Mouse (Mus musculus) right cerebral cortex, adult 2 months (tissue): ENCODE results near the gene Stambpl1.

Source experiments
- DNase-seq, 2 experiments: peaks; one replicate each; pipeline ENCODE4 v3.0.0; 2021 to 2022; ENCODE audit warnings: low spot score in 2 of 2

The Stambpl1 gene

DNA sequence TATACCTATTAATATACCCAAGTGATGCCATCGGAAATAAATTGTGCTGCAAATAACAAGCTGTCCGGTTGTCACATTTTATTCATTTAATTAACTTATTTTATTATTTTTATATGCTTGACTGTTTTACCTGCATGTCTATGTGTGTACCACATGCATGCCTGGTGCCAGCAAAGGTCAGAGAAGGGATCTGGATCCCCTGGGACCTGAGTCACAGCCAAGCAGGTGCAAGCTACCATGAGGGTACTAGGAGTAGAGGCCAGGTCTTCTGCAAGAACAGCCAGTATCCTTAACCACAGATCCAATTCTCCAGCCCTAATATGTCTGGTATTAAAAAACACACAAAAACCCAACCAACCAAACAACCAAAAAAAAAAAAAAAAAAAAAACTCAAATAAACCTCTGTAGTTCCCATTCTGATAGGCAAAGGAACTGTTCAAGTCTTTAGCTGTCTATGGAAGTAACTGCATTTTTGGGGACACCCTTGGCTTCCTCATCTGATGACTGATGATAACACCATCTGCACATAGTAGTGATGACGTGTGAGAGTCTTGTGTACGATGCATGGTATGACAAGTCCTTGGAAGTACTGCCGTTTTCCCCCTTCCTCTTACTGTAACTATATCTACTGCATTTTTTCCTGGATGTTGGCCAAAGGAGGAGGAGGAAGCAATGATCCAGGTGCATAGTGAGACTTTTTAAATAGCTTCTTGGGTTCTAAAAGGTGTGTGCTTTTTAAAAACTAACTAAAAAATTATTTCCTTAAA is 48.4 kb downstream of the Stambpl1 start:
- DNase-seq, result no peak

DNA sequence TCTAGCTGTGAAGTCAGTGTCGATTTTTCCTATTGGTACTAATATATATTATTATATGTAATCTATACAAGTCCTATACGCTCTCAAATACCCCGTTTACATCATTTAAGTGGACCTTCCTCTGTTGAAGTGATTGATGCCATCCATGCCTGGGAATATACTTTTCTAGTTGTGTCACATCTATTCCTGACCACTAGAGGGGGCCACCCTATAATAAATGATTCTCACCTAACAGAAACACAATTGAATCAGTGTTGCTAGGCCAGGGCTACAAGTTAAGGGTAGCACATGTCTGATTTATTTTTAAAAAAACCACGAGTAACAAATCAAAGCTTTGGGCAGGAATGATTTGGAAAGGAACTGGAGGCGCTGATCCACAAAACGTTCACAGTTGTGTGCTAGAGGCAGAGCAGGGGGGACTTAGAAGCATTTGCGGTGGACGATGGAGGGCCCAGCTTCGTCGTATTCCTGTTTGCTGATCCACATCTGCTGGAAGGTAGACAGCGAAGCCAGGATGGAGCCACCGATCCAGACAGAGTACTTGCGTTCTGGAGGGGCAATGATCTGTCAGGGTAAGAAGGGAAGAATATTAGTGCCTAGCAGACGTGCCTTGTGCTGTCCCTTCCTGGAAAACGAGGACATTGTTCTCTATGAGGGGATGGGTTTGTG is 49.4 kb downstream of the Stambpl1 start:
- DNase-seq, result no peak

DNA sequence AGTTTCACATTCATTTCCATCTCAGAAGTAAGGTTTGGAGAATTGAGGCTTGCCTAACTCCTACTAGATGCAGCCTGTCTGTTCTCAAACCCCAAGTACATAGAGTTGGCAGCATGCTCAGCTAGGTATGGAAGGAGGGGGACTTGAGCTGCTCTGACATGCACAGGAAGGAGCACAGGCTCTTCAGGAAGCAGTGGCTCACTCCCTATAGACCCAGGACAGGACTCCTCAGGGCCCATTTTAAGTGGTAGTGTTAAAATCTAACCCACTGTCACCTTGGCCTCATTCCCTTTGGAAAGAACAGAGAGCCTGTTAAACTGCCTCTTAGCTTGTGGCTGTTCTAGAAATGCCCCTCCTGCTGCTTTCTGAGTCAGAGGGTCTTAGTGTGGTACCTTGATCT is 50.9 kb downstream of the Stambpl1 start:
- no peak for DNase-seq

DNA sequence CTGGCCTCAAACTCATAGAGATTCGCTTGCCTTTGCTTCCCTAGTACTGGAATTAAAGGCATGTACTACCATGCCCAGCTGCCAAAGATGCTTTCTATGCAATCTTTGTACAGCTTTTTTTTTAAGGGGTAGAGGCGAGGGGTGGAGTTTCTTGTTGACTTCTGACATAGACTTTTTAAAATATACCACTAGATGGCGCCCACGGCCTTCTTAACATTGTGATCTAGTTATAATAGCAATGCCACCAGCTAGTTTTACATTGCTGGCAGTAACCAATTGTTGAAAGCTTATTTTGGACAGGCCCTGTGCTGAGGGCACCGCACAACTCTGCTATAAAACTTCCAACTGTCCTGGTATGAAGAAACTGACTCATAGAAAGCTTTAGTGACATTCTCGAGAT is 52.0 kb downstream of the Stambpl1 start:
- peak in 1 of 2 experiments; percentile 71 for DNase-seq

DNA sequence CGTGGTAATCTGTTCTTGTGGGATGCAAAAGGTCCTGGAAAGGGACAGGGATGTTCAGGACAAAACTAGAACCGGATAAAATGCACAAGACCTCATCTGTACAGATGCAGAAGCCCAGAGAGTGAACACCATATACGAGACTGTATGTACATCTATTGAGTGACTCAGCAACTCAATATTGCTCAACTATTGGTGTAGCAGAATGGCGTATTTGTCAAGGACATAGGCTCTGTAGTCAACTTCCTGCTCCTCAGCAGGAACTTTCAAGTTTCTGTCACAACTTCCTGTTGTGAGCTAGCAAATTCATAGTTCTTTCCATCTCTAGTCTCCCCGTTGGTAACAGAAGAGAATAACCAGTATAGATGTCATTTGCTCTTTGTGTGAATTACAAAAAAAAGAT is 56.5 kb downstream of the Stambpl1 start:
- DNase-seq, result no peak

DNA sequence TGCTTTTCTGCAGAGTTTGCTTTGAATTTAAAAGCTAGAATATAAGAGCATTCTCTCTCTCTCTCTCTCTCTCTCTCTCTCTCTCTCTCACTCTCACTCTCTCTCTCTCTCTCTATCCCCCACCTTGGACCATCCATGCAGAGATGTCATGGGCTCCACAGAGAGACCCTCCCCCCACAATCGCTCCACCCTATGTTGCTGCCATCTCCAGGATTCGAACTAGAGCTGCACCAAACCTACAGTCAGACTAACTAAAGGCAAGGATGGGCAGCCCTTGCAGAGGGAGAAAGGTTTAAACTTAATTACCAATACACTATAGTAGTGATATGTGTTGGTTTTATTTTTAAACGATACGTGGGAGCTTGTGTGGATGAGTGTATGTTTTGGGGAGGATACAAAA is 58.6 kb downstream of the Stambpl1 start:
- DNase-seq, result no peak

DNA sequence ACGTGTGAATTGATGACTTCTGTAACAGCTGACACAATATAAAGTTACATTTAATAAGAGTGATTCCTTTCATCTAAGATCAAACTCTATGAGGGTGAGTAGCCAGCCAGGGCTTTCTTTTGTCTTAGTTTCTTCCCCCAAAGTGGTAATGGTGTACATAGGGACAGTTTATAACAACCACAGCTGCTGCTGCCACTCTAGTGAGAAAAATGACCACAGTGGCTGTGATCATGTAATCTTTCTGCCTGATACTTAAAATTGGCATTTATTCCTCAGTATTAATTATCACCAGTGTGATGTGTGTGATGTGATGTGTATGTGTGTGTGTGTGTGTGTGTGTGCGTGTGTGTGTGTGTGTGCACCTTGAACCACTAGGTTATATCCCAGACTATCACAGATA is 59.9 kb downstream of the Stambpl1 start:
- no peak for DNase-seq

DNA sequence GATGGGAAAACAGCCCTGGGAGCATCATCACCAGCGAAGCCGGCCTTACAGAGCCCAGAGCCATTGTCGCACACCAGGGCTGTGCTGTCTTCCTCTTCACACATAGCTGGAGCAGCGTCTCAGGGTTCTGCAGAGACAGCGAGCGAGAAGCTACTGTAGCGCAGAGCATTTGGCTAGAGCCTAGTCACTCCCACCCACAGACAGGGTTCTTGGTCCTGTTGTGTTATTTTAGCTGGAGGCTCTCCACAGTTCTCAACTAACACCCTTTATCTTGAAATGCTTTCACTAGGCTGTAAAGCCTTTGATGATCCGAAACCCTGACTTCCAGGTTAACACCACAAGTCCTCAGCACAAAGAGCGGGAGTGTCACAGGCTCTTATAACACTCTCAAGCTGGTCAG is 60.4 kb downstream of the Stambpl1 start:
- DNase-seq, result no peak

DNA sequence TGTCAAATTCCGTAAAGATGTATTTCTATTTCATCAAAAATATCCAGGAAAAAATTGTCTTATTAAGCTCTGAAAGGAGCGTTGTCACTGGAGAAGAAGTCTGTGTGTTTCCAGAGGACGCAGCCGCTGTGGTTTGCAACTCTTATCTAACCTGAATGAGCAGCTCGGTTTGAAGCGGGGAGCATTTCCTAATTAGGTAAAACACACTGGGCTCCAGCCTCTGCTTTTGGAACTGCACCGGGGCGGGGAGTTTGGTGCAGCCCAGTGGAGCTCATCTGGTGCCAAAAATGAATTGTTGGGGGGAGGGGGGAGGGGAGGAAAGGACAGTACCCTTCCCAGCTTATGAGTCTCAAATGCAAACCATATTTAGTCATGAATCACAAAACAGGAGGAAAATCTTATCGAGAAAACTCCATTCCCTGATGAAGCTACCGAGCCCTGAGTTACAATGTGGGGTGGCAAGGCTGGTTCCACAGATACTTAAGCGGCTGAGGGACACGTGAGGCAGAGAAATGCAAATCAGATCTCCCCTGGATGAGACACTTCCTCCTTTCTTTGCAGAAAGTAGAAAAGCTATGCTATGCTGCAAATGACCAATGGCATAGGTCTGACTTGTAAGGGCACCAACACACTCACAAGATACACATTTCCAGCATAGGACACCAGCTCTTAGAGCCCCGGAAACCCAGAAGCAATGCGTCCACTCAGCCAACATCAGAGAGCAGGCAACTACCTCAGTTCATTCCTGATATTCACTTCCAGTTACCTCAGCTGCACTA is 62.3 kb downstream of the Stambpl1 start:
- DNase-seq, result no peak

DNA sequence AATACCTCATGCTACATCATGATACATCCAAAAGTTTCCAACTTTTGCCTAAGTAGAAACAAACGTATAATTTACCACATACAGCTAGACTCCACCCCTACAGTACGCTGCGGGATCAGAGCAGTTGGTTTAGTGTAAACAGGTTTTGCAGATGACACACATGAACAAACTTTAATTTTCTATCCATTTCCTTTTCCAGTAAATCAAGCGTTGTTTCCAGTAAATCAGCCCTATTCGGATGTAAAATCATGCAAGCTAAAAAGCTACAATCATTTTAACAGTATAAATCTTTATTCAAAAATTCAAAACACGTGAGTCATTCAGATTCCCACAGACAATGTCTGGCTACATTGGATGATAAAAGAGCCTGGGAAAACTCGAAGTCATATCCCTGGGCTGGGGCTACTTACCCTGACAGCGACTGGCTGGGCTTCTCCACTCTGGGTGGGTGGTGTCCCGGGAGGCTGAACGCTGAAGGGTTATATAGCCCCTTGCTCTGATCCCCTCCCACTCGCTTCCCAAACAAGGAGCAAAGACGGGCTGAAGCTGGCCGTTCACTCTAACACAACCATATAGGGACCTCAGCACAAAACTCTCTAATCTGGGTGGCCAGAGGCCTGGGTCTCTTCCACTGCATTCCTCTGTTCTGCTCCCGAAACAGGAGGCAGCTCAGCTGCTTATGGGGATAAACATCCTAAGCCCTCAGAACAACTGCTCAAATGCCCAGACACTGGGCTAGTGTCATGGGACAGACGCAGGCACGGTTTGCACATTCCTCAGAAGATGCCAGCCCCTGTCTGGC is 63.1 kb downstream of the Stambpl1 start, which contains the start of gene Acta2:
Acta2 (minus strand) TSS at position 711 of the 802 bp plus-strand sequence.
- no peak for DNase-seq

DNA sequence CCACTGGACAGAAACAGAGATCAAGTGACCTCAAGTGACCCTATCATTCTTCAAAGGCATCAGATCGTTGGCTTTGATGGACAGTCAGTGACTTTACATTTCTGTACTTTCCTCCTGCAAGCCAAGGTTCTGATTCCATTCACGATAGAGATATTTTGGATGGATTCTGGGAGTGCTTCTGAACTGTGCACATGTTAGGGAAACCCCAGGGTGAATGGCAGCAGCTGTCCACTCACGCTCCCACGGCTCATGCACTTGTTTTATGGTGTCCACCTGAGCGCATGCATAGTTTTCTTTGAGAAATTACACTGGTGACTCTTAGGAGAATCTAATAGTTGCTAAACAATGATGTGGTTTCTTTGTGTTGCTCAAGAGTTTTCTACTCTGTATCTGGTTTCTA is 64.1 kb downstream of the Stambpl1 start:
- no peak for DNase-seq

DNA sequence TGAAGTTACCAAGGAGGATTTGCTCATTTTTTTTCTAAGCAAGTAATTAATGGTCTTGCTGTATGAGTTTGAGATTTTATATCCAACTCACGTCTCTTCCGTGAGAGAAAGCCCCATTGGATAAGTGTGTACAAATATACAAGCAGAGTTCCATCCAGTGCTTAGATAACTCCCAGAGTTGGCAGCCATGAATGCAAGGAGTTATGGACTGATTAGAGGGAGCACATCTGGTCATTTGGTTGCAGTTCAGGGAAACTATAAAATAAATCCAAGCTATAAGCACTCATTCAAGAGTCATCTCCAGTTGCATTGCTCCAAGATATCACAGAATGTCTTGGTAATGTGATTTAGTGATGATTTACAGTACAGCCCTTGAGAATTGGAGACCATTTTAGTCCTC is 64.9 kb downstream of the Stambpl1 start:
- DNase-seq, result no peak

DNA sequence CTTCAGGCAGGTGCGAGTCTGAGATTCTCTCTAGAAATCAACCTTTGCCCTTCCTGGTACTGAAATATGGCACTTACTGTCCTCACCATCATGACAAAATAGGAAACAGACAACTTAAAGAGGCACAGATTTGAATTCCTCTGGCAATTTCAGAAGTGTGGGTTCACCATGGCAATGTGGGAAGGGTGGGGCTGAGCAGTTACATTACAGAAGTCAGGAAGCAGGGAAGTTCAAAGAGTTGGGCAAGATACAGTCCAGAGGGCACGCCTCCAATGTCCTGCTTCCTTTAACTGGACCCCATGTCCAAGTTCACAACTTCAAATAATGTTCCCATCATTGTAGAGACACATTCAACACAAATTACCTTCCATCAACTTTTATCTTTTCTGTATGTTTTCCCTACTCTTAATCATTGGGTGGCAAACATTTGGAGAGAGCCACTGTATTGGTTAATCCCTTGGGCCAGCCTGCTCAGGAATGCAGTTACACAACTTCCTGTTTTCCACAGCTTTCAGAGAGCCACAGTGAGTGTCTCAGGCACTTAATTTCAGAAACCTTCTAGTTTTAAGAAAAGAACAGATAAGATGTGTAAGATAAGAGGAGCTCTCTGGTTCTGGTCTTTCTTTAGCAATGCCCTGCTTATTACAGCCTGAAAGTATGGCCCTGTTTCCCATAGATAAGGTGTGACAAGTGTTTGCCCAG is 70.4 kb downstream of the Stambpl1 start:
- DNase-seq, result no peak

DNA sequence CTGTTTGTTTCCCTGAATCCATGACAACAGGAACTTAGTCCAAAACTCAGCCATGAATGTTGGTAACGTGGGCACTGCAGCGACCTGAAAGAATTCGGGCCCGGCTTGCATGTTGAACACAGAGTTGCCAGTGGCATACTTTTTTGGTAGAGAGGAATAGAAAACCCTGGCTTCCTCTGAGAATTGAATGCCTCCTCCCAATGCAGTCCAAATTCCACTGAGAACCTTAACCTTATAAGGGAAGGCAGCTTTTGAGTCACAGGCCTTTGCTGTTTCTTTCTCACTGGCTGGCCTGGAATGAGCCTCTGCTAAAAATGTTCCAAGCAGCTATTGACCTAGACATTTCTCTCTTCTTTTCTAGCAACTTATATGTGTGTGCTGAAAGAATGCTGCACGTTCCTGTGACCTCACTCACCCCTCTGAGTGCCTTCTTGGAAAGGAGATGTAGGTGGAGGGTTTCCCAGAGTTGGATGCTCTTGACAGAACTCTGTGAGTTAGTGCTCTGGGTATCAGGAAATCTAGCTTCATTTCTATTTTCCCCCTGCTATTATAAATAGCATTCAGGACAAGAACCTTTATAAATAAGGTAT is 73.7 kb downstream of the Stambpl1 start:
- no peak for DNase-seq

DNA sequence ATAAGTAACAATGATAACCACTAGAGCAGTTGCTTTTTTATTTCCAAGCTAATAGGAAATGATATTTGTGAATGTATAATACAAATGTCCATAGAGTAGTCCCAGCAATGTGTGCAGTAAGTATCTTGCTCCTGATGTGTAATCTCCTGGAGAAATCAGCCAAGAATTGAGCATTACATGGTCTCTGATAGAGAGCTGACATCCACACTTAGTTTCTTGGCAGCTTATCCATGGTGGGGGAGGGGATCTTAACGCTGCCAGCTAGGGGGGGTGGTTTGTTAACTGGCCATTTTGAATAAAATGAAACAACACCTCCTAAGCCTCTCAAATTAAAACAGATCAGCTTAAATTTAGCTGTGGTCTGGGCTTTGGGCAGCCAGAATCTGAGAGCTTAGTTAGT is 77.0 kb downstream of the Stambpl1 start:
- no peak for DNase-seq

DNA sequence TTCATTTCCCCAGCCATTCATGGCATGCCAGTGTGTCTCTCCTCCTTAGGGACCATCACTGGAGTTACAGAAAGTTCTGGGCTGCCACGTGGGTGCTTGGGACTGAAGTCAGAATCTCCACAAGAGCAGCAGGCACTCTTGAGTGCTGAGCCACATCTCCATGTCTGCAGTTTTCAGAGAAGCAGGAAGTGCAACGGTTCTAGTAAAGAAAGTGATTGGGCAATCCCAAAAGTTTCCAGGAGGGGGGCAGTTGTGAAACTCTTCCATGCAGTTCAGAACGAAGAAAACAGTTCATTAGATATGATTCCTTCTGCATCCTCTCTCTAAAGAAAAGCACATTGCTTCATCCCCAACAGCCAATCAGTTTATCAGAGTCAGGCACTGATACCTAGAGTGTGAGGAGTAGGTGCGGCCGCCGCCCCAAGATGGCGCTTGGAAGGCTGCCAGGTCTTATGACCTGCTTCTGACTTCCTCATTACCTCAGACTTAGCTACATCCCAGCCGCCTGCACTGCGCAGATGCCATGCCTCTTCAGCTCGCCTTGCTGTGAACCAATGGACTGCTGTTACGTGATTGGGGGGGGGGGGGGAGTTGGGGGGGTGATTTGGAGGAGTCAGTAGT is 78.2 kb downstream of the Stambpl1 start:
- no peak for DNase-seq

DNA sequence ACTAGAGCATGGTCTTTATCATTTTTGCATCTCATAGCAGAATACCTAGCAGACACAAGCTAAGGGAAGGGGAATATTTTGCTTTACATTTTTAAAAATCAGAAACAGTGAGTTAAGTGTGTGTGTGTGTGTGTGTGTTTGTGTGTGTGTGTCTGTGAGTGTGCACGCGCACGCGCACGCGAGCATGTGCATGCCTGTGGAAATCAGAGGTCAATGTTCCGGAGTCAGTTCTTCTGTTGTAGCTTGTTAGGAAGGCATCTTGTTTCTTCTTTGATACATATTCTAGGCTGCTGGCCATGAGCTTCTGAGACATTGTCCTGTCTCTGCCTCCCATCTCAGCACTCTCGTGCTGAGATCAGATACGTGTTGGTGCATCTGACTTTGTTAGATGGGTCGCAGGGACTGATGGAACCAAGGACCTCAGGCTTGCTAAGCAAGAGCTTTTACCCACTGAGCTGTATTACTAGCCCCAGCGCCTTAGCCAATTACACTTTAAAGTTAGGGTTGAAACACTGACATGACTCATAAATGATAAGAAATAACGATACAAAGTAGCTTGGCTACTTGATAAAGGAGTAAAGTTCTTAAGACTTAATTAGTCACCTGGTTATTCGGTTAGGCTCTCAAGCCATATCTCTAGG is 78.9 kb downstream of the Stambpl1 start:
- no peak for DNase-seq

DNA sequence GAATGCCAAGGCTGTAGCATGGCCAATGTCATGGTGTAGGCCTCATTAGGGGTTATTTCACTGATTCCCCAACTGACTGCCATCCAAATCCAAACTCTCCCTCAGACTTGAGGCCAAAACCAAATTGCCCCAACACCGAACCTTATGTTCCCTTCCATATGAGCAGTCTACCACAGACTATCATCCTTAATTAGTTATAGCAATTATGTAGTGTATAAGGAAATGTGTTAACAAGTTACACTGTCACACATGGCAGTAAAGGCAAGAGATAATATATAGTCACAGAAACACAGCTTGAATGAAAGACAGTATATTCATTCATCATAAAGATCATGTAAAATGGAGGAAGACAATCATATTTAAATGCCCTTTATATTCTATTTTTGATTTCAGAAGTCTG is 81.0 kb downstream of the Stambpl1 start:
- no peak for DNase-seq

DNA sequence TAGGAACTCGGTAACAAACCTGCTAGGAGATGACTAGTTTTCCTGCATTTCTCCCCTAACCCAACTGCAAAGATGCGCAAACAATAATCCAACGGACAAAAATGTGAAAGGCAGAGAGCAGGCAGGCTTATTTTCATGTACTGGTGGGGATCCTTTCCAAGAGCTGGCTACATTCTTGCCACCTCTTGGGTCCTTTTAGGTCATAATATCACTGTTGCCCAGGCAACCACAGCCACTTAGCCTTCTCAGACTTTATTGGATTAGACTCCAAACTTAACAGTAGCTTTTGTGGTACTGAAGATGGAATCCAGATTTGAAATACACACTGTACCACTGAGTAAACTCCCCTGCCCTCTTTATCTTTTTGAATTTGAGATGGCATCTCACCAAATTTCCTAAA is 86.0 kb downstream of the Stambpl1 start:
- no peak for DNase-seq

DNA sequence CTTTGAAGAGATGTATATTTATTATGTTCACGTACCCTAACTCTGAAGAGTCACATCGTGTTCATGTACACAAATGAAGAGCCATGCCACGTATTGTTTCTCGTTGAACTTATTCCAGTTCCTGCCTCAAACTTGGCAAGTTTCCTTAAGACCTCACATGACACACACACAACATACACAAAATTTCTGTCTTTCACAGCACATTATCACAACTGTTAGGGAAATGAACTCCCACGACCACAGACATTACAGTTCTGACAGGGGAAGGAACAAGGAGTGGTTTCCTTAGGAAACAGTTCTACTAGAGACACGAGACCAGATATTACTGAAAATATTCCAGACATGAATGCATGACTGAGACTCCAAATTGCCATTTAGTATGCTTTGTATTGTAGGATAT is 91.6 kb downstream of the Stambpl1 start:
- no peak for DNase-seq
